Mouse (Mus musculus): ENCODE measurements around the gene Gm6377. TPM values are rescaled to one million over a fixed set of nuclear protein-coding genes. Genes with fewer than 3 reads are reported as not detected.

Gene Gm6377
- polyA plus RNA-seq (2015; fragmentation: Nextera tagmentation; extraction: Ambion mirVana): 0.06 TPM in 1 of 2 replicates, not detected in the other

DNA sequence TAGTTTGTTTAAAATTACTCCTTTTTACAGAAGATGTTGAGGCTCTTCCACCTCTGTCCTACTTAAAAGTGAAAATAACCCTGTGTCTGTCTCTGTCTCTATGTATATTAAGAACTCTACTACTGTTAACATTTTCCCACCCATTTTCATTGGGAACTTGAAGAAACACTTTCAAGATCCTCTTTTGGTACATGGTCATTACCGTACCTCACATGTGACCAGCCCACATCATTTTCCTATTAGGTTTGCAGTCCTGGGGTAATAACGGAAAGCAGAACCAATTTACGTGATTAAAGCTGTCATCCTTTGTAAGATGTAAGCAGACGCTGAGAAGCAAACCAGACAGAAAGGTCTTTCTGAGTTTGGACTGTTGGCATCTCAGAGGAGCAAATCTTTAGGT lies at the start of gene Gm6377:
Gene Gm6377, plus strand, starts transcription at position 289 of the 400 bp plus-strand sequence.

Other genes with a start within 250 kb of the Gm6377 start
- gene Hmgn5, start 183.4 kb upstream of the Gm6377 start, polyA plus RNA-seq (2015; fragmentation: Nextera tagmentation; extraction: Ambion mirVana): 8.9 and 10.1 TPM in 2 replicates
- gene Sh3bgrl, start 101.4 kb upstream of the Gm6377 start, polyA plus RNA-seq (2015; fragmentation: Nextera tagmentation; extraction: Ambion mirVana): 116 and 117 TPM in 2 replicates

All from neural tube, postnatal 0 days (tissue).